Mouse (Mus musculus) limb, embryonic 10.5 days (tissue): ENCODE measurements around the gene Cercam. TPM values are rescaled to one million over a fixed set of nuclear protein-coding genes. Genes with fewer than 3 reads are reported as not detected.

ENCODE experiments used
- microRNA-seq: library from miRNA; unstranded; fragments of <30 nt; microRNA quantifications from one replicate; pipeline ENCODE4, GENCODE M21; 2017
- polyA plus RNA-seq: library from polyadenylated mRNA; unstranded; fragments of >200 nt; fragmentation: Nextera tagmentation; extraction: Ambion mirVana; gene quantifications from 2 replicates; pipeline ENCODE4 v1.2.1, GENCODE M21; 2016

Gene Cercam
- polyA plus RNA-seq, 1 experiment from 2014 or later: 11.4 TPM

Small RNA genes within 50 kb of the gene (microRNA-seq; reads per million reads assigned to microRNA genes)
- gene Mir219a-2 (not detected), gene Mir219b (not detected)

Other genes starting within 250 kb of the Cercam start
- 17.2 and 18.1 TPM in 2 replicates for gene Rapgef1, start 249.4 kb upstream of the Cercam start, polyA plus RNA-seq
- gene Gm13420, start 117.5 kb upstream of the Cercam start, polyA plus RNA-seq: 0.26 TPM in 1 of 2 replicates, not detected in the other
- 0.68 TPM in 1 of 2 replicates, not detected in the other for gene Gm13547, start 109.9 kb upstream of the Cercam start, polyA plus RNA-seq
- gene Coq4, start 81.7 kb upstream of the Cercam start, polyA plus RNA-seq: 45.5 and 52.8 TPM in 2 replicates
- gene Trub2, start 80.7 kb upstream of the Cercam start, polyA plus RNA-seq: 65.7 and 73.8 TPM in 2 replicates
- 8.5 and 9.8 TPM in 2 replicates for gene Slc27a4, start 66.5 kb upstream of the Cercam start, polyA plus RNA-seq
- gene Urm1, start 49.1 kb upstream of the Cercam start, polyA plus RNA-seq: 20.4 and 25.1 TPM in 2 replicates
- gene Odf2, start 20.1 kb downstream of the Cercam start, polyA plus RNA-seq: 101 and 105 TPM in 2 replicates
- gene Gle1, start 66.3 kb downstream of the Cercam start, polyA plus RNA-seq: 75.8 and 86.9 TPM in 2 replicates
- 70.6 and 80.4 TPM in 2 replicates for gene Sptan1, start 96.4 kb downstream of the Cercam start, polyA plus RNA-seq
- 38.6 and 45.0 TPM in 2 replicates for gene Wdr34, start 179.7 kb downstream of the Cercam start, polyA plus RNA-seq
- 854 and 929 TPM in 2 replicates for gene Set, start 188.2 kb downstream of the Cercam start, polyA plus RNA-seq
- gene Pkn3, start 208.5 kb downstream of the Cercam start, polyA plus RNA-seq: 13.5 and 14.7 TPM in 2 replicates
- gene Zdhhc12, start 224.5 kb downstream of the Cercam start, polyA plus RNA-seq: 35.6 and 37.2 TPM in 2 replicates